Mouse (Mus musculus) forebrain, postnatal 0 days (tissue): ENCODE measurements around the gene Gm5244. TPM values are rescaled to one million over a fixed set of nuclear protein-coding genes. Genes with fewer than 3 reads are reported as not detected.

Source experiments
- ATAC-seq: fragments of 200-750 bp; cut with Nextera tagmentation; 2 replicates; pipeline ENCODE4 v1.8.0; 2017; ENCODE audit warnings: mild to moderate bottlenecking, moderate library complexity
- DNase-seq: peaks from one replicate; pipeline ENCODE4 v3.0.0-alpha.2; 2015
- H3K27ac ChIP-seq: fragments of 300-500 bp; sonication (generic); 2 replicates; pipeline ENCODE4 v1.5.1; 2014; ENCODE audit warnings: low read depth, mild to moderate bottlenecking, antibody characterized with exemption, low read length, moderate library complexity, mixed read lengths
- H3K27me3 ChIP-seq: fragments of 300-500 bp; sonication (generic); 2 replicates; pipeline ENCODE4 v1.6.1; 2014; ENCODE audit warnings: mild to moderate bottlenecking, low read length, mixed read lengths; ENCODE audit not compliant: insufficient read depth
- H3K36me3 ChIP-seq: fragments of 300-500 bp; sonication (generic); 2 replicates; pipeline ENCODE4 v1.6.1; 2014; ENCODE audit warnings: mild to moderate bottlenecking, moderate library complexity; ENCODE audit not compliant: insufficient read depth
- H3K4me1 ChIP-seq: fragments of 300-500 bp; sonication (generic); 2 replicates; pipeline ENCODE4 v1.6.1; 2014; ENCODE audit warnings: antibody characterized with exemption; ENCODE audit not compliant: insufficient read depth
- H3K4me2 ChIP-seq: fragments of 300-500 bp; sonication (generic); 2 replicates; pipeline ENCODE4 v1.6.1; 2014; ENCODE audit warnings: low read depth, mild to moderate bottlenecking, moderate library complexity
- H3K4me3 ChIP-seq: fragments of 300-500 bp; sonication (generic); 2 replicates; pipeline ENCODE4 v1.5.1; 2014; ENCODE audit warnings: low read depth, low read length, mixed read lengths
- H3K9ac ChIP-seq: fragments of 300-500 bp; sonication (generic); 2 replicates; pipeline ENCODE4 v1.6.1; 2014; ENCODE audit warnings: mild to moderate bottlenecking
- H3K9me3 ChIP-seq: fragments of 300-500 bp; sonication (generic); 2 replicates; pipeline ENCODE4 v1.6.1; 2016; ENCODE audit warnings: low read length
- CTCF ChIP-seq: sonication (generic); IDR thresholded peaks from 2 replicates; pipeline ENCODE4 v1.5.1; 2016; ENCODE audit warnings: antibody characterized with exemption, control low read depth, low read depth
- WGBS: fragments of 180-500 bp; shearing (Covaris S2); extraction: QIAGEN DNeasy Blood & Tissue Kit; methylation state at CpG from one replicate; pipeline ENCODE4 v1.1.7; 2014; 5-methylcytosine and 5-hydroxymethylcytosine counted together
- polyA plus RNA-seq: library from polyadenylated mRNA; unstranded; fragments of >200 nt; fragmentation: Nextera tagmentation; extraction: Ambion mirVana; gene quantifications from 2 replicates; pipeline ENCODE4 v1.2.1, GENCODE M21; 2015
- total RNA-seq: library from RNA; depleted of rRNA; stranded (reverse); fragments of >200 nt; gene quantifications from 2 replicates; pipeline ENCODE4 v1.2.3, GENCODE M21; 2014

Gm5244 gene
- total and polyA plus RNA-seq, 2 experiments from 2014 or later: not detected

DNA sequence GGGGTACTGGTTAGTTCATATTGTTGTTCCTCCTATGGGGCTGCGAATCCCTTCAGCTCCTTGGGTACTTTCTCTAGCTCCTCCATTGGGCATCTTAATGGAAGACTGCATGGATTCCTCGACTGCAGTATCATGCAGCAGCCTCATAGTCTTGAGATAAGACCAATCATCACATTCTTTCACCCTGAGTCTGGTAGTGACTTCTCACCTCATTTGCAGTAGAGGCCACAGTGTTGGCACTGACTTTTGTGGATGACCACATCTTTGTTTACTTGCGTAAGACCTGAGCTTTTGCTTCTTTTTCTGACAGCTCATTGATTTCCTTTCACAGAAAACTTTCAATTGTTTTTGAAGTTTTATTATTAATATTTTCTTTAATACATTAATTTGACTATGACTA is 40.8 kb upstream of the Gm5244 start:
- H3K36me3 ChIP-seq: no peaks in the 10 kb centered on the region
- ATAC-seq: no peak
- TF ChIP-seq CTCF: no peak
- H3K27me3 ChIP-seq: no peaks in the 10 kb centered on the region
- H3K4me1 ChIP-seq: no peaks in the 10 kb centered on the region
- no peak for DNase-seq
- no peak overlapping the region for H3K9ac ChIP-seq
- H3K9me3 ChIP-seq: no peaks in the 10 kb centered on the region
- no peak overlapping the region for H3K4me3 ChIP-seq
- no peak overlapping the region for H3K4me2 ChIP-seq
- no peak overlapping the region for H3K27ac ChIP-seq
- whole genome bisulfite sequencing: 91% methylated on average over 3 of the region's 3 CpGs

DNA sequence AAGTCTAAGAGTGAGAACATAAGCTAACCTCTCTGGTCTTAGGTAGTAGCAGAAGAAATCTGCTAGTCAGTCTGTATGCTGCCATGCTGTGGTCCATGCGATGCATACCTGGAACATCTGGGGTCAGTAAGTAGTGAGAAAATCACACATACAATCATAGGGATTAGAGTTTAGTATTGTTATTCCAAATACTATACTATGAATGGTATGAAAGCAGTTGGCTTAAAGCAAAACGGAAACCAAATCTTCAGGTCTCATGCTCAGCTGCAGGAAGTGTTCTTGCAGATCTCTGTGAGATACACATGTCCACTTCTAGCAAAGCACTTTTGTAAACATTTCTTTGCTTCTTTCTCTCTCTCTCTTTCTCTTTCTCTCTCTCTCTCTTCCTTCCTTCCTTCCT is 40.3 kb upstream of the Gm5244 start:
- WGBS: 75% methylated on average over 2 of the region's 2 CpGs
- no peak for TF ChIP-seq CTCF
- Histone ChIP-seq H3K4me2 (no peak overlapping the region), H3K9me3 (no peaks in the 10 kb centered on the region), H3K9ac (no peak overlapping the region), H3K4me3 (no peak overlapping the region), H3K36me3 (no peaks in the 10 kb centered on the region), H3K27ac (no peak overlapping the region), H3K4me1 (no peaks in the 10 kb centered on the region), H3K27me3 (no peaks in the 10 kb centered on the region)
- DNase-seq: no peak
- no peak for ATAC-seq

DNA sequence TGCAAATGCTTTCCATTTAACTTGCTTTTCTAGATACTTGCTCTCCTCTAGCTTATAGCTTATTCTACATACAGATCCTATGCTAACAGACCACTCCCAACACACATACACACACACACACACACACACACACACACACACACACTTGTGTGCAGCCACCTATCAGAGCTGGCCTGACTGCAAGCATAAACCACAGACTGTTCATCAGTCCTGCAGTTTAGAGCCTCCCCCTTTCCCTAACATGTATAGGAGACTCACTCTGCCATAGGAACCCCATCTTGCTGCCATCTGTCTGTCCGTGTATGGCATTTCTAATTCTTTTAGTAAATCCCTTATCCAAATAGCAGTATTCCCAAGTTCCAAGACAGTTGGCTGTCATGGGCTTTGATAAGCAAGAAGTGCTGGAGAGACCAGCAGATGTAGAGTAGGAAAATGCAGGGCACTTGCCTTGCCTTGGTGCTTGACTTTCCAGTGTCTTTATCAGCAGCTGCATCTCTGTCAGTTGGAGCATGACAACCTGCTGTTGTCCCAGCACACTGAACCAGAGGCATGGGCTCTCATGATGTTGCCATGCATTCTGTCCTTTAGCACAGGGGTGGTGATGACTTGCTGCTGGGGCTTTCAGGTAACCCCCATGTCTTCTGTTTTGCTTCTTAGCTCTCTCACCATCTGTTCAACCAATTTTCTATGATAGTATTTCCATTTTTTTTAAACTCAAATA is 33.7 kb upstream of the Gm5244 start:
- no peak overlapping the region for H3K4me2 ChIP-seq
- no peak for TF ChIP-seq CTCF
- no peak overlapping the region for H3K4me3 ChIP-seq
- H3K27ac ChIP-seq: no peak overlapping the region
- no peak for ATAC-seq
- WGBS: 55% methylated on average over 1 of the region's 1 CpGs
- no peaks in the 10 kb centered on the region for H3K36me3 ChIP-seq
- H3K27me3 ChIP-seq: no peaks in the 10 kb centered on the region
- no peak overlapping the region for H3K9ac ChIP-seq
- no peaks in the 10 kb centered on the region for H3K9me3 ChIP-seq
- DNase-seq: no peak
- no peaks in the 10 kb centered on the region for H3K4me1 ChIP-seq

DNA sequence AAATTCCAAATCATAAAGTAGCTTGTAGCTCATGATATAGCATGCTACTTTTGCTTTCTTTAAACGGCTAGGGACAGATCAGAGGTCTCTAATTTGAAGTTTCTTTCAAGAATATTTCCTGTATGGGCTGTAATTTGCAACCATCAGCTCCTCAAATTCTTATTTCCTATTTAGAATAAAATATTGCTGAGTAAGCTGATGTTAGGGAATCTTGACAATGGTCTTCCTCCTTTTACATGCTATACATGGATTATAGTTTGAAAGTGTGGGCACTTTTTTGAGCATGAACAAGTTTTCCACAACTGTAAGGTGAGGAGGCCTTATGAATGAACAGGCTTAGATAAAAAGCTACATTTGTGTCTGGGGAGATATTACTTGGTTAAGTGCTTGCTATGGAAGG is 32.6 kb upstream of the Gm5244 start:
- no peak overlapping the region for H3K4me3 ChIP-seq
- no peak for TF ChIP-seq CTCF
- H3K9ac ChIP-seq: no peak overlapping the region
- no peaks in the 10 kb centered on the region for H3K27me3 ChIP-seq
- WGBS: 87% methylated on average over 1 of the region's 1 CpGs
- no peak overlapping the region for H3K4me2 ChIP-seq
- H3K36me3 ChIP-seq: no peaks in the 10 kb centered on the region
- no peaks in the 10 kb centered on the region for H3K9me3 ChIP-seq
- H3K4me1 ChIP-seq: no peaks in the 10 kb centered on the region
- H3K27ac ChIP-seq: no peak overlapping the region
- DNase-seq: no peak
- ATAC-seq: no peak

DNA sequence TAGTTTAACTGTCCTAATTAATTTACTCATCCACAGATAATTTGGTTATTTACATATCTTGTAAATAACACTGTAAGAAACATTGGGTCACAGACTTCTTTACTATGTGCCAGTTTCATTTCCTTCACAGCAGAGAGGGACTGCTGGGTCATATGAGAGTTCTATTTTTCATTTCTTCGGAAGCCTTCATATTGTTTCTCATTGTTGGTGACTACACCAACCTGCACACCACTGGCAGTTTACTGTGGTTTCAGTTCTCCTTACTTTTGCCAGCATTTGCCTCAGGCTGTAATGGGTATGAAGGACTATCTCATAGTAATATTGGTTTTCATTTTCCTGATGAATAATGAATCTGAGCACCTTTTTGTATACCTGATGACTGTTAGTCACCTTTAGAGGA is 28.0 kb upstream of the Gm5244 start:
- Histone ChIP-seq H3K4me1 (no peaks in the 10 kb centered on the region), H3K4me3 (no peak overlapping the region), H3K9ac (no peak overlapping the region), H3K4me2 (no peak overlapping the region), H3K9me3 (no peaks in the 10 kb centered on the region), H3K27ac (no peak overlapping the region), H3K27me3 (no peaks in the 10 kb centered on the region), H3K36me3 (no peaks in the 10 kb centered on the region)
- DNase-seq (no peak), ATAC-seq (no peak)
- no peak for TF ChIP-seq CTCF
- WGBS: 95% methylated on average over 1 of the region's 1 CpGs

DNA sequence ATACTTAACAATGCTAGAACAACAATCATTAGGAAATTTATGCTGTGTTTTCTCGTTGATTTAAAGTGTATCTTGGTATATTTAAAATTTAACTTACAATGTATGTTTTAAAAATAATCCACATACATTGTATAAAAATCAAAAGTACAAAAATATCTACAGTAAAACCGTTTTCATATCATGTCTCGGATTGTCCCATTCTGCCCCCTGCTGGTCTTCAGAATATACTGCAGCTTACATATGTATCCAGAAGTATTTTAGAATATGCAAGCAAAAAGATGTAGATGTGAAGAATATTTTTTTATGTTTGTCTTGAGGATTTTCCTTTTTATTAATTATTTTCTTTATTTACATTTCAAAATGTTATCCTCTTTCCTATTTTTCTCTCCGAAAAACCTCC is 26.1 kb upstream of the Gm5244 start:
- H3K4me3 ChIP-seq: no peak overlapping the region
- TF ChIP-seq CTCF: peak; percentile 65
- H3K4me1 ChIP-seq: no peaks in the 10 kb centered on the region
- ATAC-seq: no peak
- H3K36me3 ChIP-seq: no peaks in the 10 kb centered on the region
- DNase-seq: peak; percentile 54
- H3K9ac ChIP-seq: no peak overlapping the region
- WGBS: 34% methylated on average over 4 of the region's 4 CpGs
- no peak overlapping the region for H3K4me2 ChIP-seq
- no peaks in the 10 kb centered on the region for H3K9me3 ChIP-seq
- H3K27me3 ChIP-seq: no peaks in the 10 kb centered on the region
- no peak overlapping the region for H3K27ac ChIP-seq

DNA sequence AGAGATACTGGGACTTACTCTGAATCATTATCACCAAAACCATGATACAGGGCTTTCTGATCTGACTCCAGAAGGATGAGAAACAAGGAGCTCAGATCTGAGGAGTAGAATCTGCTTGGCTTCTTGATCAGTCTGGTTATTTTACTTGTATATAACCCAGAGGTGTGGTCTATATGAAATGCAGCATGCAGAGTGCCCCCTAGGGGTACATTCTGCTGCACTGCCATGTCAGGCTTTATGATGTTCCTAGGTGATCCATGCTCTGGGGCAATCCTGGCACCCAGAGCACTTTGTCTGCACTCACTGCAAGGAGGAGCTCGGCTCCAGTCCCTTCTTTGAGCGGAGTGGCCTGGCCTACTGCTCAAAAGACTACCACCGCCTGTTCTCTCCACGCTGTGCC is 21.9 kb upstream of the Gm5244 start:
- ATAC-seq: no peak
- Histone ChIP-seq H3K27me3 (no peaks in the 10 kb centered on the region), H3K9ac (no peak overlapping the region), H3K27ac (no peak overlapping the region), H3K9me3 (no peaks in the 10 kb centered on the region), H3K4me1 (no peaks in the 10 kb centered on the region), H3K4me2 (no peak overlapping the region), H3K4me3 (no peak overlapping the region), H3K36me3 (no peaks in the 10 kb centered on the region)
- 72% methylated on average over 4 of the region's 4 CpGs for WGBS
- DNase-seq: no peak
- TF ChIP-seq CTCF: no peak
